Mouse (Mus musculus): ENCODE results near the gene 4930523C07Rik. TPM values are rescaled to one million over a fixed set of nuclear protein-coding genes. Genes with fewer than 3 reads are reported as not detected.
A peak's percentile ranks its signal among the peaks of the same experiment; 100 is the strongest.

4930523C07Rik gene
- 7.4 and 9.6 TPM in 2 replicates for polyA plus RNA-seq (2016; fragmentation: Nextera tagmentation; extraction: Ambion mirVana)

DNA sequence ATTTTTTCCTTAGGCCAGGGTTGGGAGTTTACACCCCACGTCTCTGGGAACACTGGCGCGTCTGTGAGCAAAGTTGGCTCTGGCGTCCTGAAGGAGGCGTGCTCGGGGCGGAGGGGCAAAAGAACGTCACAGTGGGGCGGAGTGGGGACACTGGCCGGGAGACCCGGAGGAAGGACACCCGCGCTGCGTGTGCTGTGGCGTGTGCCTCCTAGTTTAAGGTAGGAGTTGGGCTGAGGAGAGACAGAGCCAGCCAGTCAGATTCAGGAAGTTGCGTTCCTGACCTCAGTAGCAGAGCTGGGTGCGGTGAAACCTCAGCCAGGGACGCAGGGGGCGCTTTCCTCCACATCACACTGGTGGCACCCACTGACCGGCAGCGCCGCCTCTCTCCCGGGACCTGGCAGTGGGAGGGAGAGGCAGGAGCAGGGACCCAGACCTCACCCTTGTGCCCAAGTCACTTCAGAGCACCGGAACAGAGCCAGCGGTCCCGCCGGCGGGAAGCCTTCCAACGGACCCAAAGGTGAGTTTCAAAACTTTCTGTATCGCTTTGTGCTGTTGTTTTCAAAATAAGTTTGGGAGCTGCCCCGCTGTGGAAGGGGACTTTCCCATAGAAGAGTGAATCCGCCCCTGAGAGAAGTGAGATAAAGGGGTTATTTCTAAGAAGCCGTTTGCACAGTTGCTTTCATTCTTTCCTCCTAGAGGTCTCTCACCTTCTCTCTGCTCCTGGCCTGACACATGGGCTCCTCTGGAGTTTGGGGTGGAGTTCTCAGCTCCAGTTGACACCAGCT is at the start of gene 4930523C07Rik:
TSS of gene 4930523C07Rik (plus strand) at position 146 of the 785 bp plus-strand sequence.
- H3K27me3 ChIP-seq (replicated peaks) = no peaks in the 10 kb centered on the region
- ATAC-seq (ENCODE audit: insufficient number of reproducible peaks, low FRiP score) = peak; percentile 80
- WGBS = under 1% methylated on average over 33 of the region's 33 CpGs
- H3K4me1 ChIP-seq (replicated peaks) = peaks cover 30% of the 10 kb centered on the region
- peak within 1 kb of the TSS; percentile 61 for H3K4me3 ChIP-seq
- peak within 1 kb of the TSS; percentile 70 for H3K9ac ChIP-seq
- no peaks in the 10 kb centered on the region for H3K9me3 ChIP-seq (replicated peaks)
- H3K27ac ChIP-seq (ENCODE audit: poor library complexity, severe bottlenecking) = peak within 1 kb of the TSS; percentile 67
- H3K36me3 ChIP-seq = no peaks in the 10 kb centered on the region
- peak within 1 kb of the TSS; percentile 93 for H3K4me2 ChIP-seq

DNA sequence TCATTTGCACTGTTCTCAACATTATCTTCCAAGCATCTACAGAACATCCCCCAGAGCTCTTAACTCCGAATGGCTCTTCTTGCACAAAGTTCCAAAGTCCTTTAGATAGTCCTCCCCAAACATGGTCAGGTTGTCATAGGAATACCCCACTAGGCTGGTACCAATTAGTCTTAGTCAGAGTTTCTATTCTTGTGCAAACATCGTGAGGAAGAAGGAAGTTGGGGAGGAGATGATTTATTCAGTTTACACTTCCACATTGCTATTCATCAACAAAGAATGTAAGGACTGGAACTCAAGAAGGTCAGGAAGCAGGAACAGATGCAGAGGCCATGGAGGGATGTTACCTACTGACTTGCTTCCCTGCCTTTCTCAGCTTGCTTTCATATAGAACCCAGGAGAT is 46.9 kb upstream of the 4930523C07Rik start:
- 59% methylated on average over 2 of the region's 2 CpGs for WGBS
- H3K4me2 ChIP-seq = no peak overlapping the region
- no peak for ATAC-seq (ENCODE audit: insufficient number of reproducible peaks, low FRiP score)

DNA sequence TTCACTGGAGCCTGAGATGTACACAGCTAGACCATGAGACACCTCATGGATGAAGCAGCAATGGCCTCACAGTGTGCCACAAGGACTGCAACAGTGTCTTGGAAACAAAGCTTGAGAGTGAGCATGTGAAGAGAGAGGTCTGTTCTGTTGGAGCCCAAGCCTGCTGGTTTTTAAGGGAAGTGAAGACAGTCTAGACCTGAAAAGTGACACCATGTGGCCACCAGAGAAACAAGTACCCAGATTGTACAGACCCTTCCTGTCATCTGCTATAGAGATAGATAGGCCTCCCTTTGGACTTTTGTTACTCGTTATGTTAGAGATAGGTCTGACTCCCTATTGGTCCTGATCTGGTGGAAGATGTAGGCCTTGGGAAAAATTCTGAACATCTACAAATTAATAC is 45.8 kb upstream of the 4930523C07Rik start:
- Histone ChIP-seq H3K4me3 (no peak overlapping the region), H3K36me3 (no peaks in the 10 kb centered on the region), H3K4me2 (no peak overlapping the region), H3K27ac (ENCODE audit: poor library complexity, severe bottlenecking) (no peak overlapping the region), H3K4me1 (replicated peaks) (no peaks in the 10 kb centered on the region), H3K27me3 (replicated peaks) (no peaks in the 10 kb centered on the region), H3K9ac (no peak overlapping the region), H3K9me3 (replicated peaks) (no peaks in the 10 kb centered on the region)
- no peak for ATAC-seq (ENCODE audit: insufficient number of reproducible peaks, low FRiP score)
- WGBS = 42% methylated on average over 1 of the region's 1 CpGs

More for the DNA sequence above, 46.9 kb upstream of the 4930523C07Rik start:
- no peak overlapping the region for H3K9ac ChIP-seq
- H3K27me3 ChIP-seq (replicated peaks) = no peaks in the 10 kb centered on the region
- no peaks in the 10 kb centered on the region for H3K36me3 ChIP-seq
- no peaks in the 10 kb centered on the region for H3K4me1 ChIP-seq (replicated peaks)
- no peaks in the 10 kb centered on the region for H3K9me3 ChIP-seq (replicated peaks)
- H3K4me3 ChIP-seq = no peak overlapping the region
- H3K27ac ChIP-seq (ENCODE audit: poor library complexity, severe bottlenecking) = no peak overlapping the region

DNA sequence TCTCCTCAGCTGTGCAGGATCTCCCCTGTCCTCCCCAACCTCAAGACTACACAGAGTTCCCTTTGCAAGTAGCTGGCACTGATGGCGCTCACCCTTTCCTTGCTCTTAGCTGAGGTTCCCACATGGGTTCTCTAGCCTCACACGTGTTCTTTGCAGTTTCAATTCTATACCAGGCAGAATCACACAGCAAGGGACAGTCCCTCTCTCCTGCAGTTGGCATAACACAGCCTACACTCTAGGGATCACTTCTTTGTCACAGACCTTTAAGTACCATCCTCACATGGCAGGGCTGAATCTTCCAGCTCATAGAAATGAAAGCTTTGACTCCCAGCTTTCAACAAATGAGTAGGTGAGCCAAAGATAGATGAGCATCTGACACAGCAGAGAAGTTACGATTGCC is 45.0 kb upstream of the 4930523C07Rik start:
- no peak for ATAC-seq (ENCODE audit: insufficient number of reproducible peaks, low FRiP score)
- Histone ChIP-seq H3K27ac (ENCODE audit: poor library complexity, severe bottlenecking) (no peak overlapping the region), H3K4me2 (no peak overlapping the region), H3K9ac (no peak overlapping the region), H3K9me3 (replicated peaks) (no peaks in the 10 kb centered on the region), H3K27me3 (replicated peaks) (no peaks in the 10 kb centered on the region), H3K4me3 (no peak overlapping the region), H3K4me1 (replicated peaks) (no peaks in the 10 kb centered on the region), H3K36me3 (no peaks in the 10 kb centered on the region)
- 70% methylated on average over 3 of the region's 3 CpGs for WGBS

DNA sequence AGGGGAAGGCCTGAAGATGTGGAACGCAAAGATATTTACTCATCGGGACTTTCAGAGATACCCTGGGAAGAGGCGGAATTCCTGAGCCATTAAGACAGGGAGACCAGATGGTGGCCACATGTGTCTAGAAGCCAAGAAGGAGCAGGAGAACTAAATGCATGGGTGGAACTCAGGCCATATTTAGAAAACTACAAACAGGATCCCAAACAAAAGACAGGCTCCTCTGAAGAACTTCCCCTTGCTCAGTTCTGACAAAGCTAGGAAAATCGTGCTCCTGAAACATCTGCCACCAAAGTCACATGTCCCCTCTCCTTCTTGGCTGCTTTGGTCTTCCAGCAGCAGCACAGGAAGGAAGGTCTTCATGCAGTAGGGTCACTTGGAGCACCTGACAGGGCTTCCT is 38.9 kb upstream of the 4930523C07Rik start:
- H3K36me3 ChIP-seq = no peaks in the 10 kb centered on the region
- 81% methylated on average over 4 of the region's 4 CpGs for WGBS
- no peak overlapping the region for H3K4me3 ChIP-seq
- no peak overlapping the region for H3K27ac ChIP-seq (ENCODE audit: poor library complexity, severe bottlenecking)
- H3K27me3 ChIP-seq (replicated peaks) = no peaks in the 10 kb centered on the region
- H3K4me2 ChIP-seq = no peak overlapping the region
- no peak overlapping the region for H3K9ac ChIP-seq
- H3K4me1 ChIP-seq (replicated peaks) = no peaks in the 10 kb centered on the region
- no peak for ATAC-seq (ENCODE audit: insufficient number of reproducible peaks, low FRiP score)
- no peaks in the 10 kb centered on the region for H3K9me3 ChIP-seq (replicated peaks)

DNA sequence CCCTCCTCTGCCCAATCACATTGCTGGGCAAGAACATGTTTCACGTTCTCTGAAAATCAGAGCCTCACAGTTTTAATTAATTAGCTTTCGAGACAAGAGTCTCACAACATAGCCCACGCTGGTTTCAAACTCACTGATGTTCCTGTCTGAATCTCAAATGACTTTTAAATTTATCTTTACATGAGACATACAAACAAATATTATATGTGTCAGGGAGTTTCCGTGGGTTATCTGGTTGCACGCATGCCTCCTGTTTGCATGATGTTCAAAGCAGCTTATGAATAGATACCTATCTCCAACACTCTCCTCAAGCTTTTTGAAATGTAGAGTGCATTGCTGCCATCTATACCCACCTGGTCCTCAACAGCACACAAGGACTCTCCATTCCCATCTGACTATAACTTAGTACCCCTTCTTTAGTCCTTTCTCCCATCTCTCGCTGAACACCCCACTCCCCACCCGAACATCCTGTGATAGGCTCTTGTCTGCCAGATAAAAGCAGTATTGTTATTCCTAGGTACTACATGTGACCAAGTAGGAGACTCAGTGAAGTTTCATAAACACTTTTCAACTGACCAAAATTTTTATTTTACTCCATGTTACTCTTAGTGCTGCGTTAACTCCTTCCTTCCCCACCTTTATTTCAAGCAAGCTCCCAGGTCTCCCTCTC is 37.1 kb upstream of the 4930523C07Rik start:
- 84% methylated on average over 8 of the region's 8 CpGs for WGBS
- no peaks in the 10 kb centered on the region for H3K27me3 ChIP-seq (replicated peaks)

DNA sequence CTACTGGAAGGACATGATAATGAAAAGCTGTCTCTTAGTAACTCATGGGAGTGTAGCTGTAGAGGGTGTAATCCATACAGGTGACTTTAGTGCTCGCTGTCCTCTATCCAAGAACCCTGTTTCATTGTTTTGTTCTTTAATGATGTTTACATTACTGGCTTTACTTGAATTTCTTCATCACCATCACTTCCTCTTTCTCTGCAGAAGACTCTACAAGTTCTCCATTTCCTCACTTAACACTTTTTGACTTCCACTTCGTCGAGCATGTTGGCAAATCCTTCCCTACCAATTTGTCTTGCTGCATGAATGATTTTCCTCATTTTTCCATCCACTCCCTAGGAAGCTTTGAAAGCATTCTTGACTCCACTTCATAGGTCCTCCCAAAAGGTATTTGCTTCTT is 31.1 kb upstream of the 4930523C07Rik start:
- Histone ChIP-seq H3K27ac (ENCODE audit: poor library complexity, severe bottlenecking) (no peak overlapping the region), H3K36me3 (no peaks in the 10 kb centered on the region), H3K27me3 (replicated peaks) (no peaks in the 10 kb centered on the region), H3K9me3 (replicated peaks) (no peaks in the 10 kb centered on the region), H3K4me1 (replicated peaks) (no peaks in the 10 kb centered on the region), H3K4me3 (no peak overlapping the region), H3K4me2 (no peak overlapping the region), H3K9ac (no peak overlapping the region)
- ATAC-seq (ENCODE audit: insufficient number of reproducible peaks, low FRiP score) = no peak
- 76% methylated on average over 3 of the region's 3 CpGs for WGBS

More for the DNA sequence above, 37.1 kb upstream of the 4930523C07Rik start:
- Histone ChIP-seq H3K9me3 (replicated peaks) (no peaks in the 10 kb centered on the region), H3K27ac (ENCODE audit: poor library complexity, severe bottlenecking) (no peak overlapping the region), H3K4me2 (no peak overlapping the region), H3K36me3 (no peaks in the 10 kb centered on the region), H3K9ac (no peak overlapping the region), H3K4me3 (no peak overlapping the region), H3K4me1 (replicated peaks) (no peaks in the 10 kb centered on the region)
- ATAC-seq (ENCODE audit: insufficient number of reproducible peaks, low FRiP score) = no peak

DNA sequence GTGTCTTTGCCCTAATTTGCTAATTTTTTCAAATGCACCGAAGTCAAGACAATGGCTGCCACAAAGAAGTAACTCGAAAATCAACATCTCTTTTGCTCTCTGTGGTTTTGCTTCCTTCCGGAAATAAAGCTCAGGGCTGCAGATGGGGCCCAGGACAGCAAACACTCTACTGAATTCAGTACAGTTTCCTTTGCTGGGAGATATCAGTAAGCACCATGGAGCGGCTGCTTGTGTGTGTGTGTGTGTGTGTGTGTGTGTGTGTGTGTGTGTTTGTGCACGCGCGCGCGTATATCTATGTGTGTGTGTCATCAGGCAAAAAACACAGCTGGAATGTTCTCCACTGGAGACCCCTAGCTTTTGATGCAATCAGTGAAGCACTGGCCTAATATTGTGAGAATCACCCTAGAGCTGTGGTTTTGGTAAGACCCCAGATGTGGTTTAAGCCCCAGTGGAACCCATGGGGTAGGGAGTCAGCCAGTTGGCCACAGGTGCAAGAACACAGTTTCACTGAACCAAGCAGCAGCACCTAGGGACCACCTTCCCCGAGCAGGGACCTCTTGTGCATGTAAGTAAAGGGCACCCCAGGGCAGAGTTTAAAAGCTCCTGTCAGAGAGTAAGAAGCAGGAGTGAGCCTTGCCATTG is 19.7 kb upstream of the 4930523C07Rik start:
- 0 out of 2 replicates have a peak, but pooled peaks cover 3% of the 10 kb centered on the region for H3K9me3 ChIP-seq (replicated peaks)
- no peak overlapping the region for H3K4me2 ChIP-seq
- no peaks in the 10 kb centered on the region for H3K27me3 ChIP-seq (replicated peaks)
- H3K36me3 ChIP-seq = no peaks in the 10 kb centered on the region
- no peak overlapping the region for H3K4me3 ChIP-seq
- WGBS = 73% methylated on average over 10 of the region's 10 CpGs
- H3K4me1 ChIP-seq (replicated peaks) = peaks cover 6% of the 10 kb centered on the region; the same call in 1 of the 2 replicates
- no peak for ATAC-seq (ENCODE audit: insufficient number of reproducible peaks, low FRiP score)
- no peak overlapping the region for H3K9ac ChIP-seq
- H3K27ac ChIP-seq (ENCODE audit: poor library complexity, severe bottlenecking) = no peak overlapping the region

DNA sequence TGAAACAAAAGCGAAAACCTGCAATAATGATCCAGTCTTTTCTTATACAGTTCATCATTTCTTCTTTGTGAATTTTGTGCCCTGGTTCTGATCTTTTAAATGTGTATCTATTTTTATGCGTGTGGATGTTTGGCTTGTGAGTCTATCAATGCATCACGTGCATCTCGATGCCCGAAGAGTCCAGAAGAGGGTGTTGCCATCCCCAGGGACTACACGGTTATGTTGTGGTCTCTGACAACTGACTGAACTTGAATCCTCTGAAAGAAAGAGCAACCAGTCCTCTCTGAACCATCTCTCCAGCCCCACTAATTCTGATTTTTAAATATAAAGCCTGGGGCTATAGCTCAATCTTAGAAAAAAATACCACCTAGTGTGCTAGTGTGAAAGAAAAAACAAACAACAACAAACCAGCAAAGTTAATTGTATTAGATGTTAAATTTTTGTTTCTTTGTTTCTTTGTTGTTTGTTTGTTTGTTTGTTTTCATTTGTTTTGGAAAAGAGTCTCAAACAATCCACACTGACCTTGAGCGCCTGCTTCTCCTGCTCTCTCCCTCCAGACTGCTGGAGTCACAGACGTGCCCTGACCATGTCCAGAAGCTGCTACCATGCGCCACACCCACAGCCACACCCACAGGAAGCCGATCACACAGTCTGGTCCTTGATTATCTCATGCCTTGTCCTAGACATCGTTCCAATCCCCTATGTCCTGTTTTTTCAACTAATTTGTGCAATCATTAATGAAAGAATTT is 18.9 kb upstream of the 4930523C07Rik start:
- Histone ChIP-seq H3K36me3 (no peaks in the 10 kb centered on the region), H3K9me3 (replicated peaks) (0 out of 2 replicates have a peak, but pooled peaks cover 3% of the 10 kb centered on the region), H3K27ac (ENCODE audit: poor library complexity, severe bottlenecking) (no peak overlapping the region), H3K9ac (no peak overlapping the region), H3K4me2 (no peak overlapping the region), H3K27me3 (replicated peaks) (no peaks in the 10 kb centered on the region), H3K4me3 (no peak overlapping the region), H3K4me1 (replicated peaks) (peaks cover 6% of the 10 kb centered on the region; the same call in 1 of the 2 replicates)
- 58% methylated on average over 11 of the region's 11 CpGs for WGBS
- ATAC-seq (ENCODE audit: insufficient number of reproducible peaks, low FRiP score) = no peak

DNA sequence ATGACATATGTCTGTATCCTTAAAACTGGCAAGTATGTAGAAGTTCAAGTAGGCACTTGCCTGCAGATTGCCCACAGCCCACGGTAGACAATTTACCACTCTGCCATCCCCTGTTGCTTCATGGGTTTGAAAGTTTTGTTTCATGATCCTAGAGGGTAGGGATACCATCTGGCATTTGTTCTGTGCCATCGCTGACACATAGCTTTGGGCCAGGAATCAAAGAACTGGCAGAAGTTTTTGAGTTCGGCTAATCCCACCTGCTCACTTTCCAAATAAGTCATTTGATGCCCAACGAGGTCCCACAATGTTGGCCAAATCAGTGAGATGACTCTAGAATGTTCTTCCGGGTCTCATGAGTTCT is 18.3 kb upstream of the 4930523C07Rik start:
- Histone ChIP-seq H3K9ac (no peak overlapping the region), H3K4me2 (no peak overlapping the region), H3K4me3 (no peak overlapping the region), H3K27me3 (replicated peaks) (no peaks in the 10 kb centered on the region), H3K4me1 (replicated peaks) (peaks cover 6% of the 10 kb centered on the region; the same call in 1 of the 2 replicates), H3K27ac (ENCODE audit: poor library complexity, severe bottlenecking) (no peak overlapping the region), H3K36me3 (no peaks in the 10 kb centered on the region), H3K9me3 (replicated peaks) (0 out of 2 replicates have a peak, but pooled peaks cover 3% of the 10 kb centered on the region)
- no peak for ATAC-seq (ENCODE audit: insufficient number of reproducible peaks, low FRiP score)
- 82% methylated on average over 5 of the region's 5 CpGs for WGBS

All from heart, embryonic 12.5 days (tissue).